Mouse (Mus musculus): ENCODE results near the gene Igf2bp1. TPM values are rescaled to one million over a fixed set of nuclear protein-coding genes. Genes with fewer than 3 reads are reported as not detected.

Gene Igf2bp1
- polyA plus RNA-seq, 1 experiment from 2014 or later: 1.2 TPM

DNA sequence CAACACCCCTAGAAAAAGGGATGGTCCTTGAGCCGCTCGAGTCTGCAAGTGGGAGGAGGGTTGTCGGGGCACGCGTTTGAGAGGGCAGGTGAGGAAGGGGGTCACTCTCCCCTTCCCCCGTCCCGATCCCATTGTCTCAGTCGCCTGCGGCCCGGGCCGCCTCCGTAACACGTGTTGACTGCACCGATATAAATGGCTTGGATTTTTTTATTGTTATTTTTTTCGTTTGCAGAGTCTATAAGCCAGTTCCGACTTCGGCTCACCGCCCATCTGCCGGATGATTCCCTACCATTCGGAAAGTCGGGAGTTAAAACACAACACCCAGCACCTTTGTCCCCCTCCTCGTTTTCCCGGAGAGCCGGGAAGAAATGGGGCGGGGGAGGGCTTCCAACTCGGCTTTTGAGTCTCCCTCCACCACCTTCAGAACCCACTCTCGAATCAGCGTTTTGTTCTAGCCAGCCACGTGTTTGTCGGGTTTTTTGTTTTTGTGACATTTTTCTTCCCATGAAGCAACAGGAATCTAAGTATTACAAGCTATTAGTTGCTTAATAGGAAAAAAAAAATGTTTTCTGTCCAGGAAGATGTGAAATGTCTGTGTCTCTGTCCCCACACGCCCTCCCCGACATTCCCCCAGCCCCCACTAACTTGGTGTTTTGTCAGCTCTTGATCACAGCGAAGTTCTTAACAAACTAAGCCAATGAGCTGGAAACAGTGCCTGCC lies 1.9 kb upstream of the Igf2bp1 start:
- POLR2A ChIA-PET: interaction anchor here (0.6 to 0.7 kb wide), 4 partner anchors 26 to 337 kb away, joined by 3 to 6 read pairs (median 4); no protein-coding TSS in a partner anchor
- no peak for ATAC-seq
- in situ Hi-C loops (cut with MboI; ENCODE audit: low pct_unique_long_range_greater_than_20kb): no loop called here

DNA sequence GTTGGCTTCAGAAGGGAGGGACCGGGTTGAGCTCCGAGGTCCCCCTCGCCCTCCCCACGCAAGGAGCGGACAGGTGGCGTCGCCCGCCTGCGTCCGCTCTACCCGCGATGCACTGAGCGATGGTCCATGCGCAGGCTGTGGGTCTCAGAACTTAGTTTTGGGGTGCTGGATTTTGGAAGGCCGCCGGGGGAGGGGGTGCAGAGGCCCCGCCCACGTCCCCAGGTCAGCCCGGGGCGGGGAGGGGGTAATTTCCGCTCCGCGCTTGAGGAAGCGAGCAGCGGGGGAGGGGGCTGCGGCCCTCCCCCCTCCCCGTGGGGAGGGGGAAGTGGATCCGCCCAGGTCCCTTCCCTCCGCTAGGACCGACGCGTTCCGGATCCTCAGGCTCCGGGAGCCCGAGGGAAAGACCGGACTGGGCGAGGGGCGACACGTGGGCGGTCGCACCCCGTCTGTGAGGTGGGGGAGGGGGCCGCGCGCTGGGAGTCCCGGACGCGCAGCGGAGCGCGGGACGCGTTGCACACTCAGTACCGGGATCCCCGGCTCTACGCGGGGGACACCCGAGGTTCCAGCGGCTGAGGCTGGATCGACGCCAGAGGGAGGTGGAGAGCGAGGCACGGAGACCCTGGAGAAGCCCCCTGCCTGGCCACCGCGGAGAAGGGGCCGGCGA lies 1.2 kb upstream of the Igf2bp1 start:
- ATAC-seq (peak; percentile 8), DNase-seq (ENCODE audit: low read depth, low spot score) (no peak)
- CTCF ChIA-PET: no interaction called here
- POLR2A ChIA-PET: interaction anchor here (1.1 kb wide), 1 partner anchor 27 kb away, joined by 4 read pairs; no protein-coding TSS in a partner anchor
- TF ChIP-seq CTCF (IDR thresholded peaks at IDR 0.05): no peak
- peaks cover 57% of the 10 kb centered on the region for H3K27me3 ChIP-seq
- in situ Hi-C loops (cut with MboI; ENCODE audit: low pct_unique_long_range_greater_than_20kb): no loop called here

More for the DNA sequence above, 1.9 kb upstream of the Igf2bp1 start:
- peaks cover 53% of the 10 kb centered on the region for H3K27me3 ChIP-seq
- CTCF ChIA-PET: no interaction called here
- no peak for TF ChIP-seq CTCF (IDR thresholded peaks at IDR 0.05)
- DNase-seq (ENCODE audit: low read depth, low spot score): no peak

DNA sequence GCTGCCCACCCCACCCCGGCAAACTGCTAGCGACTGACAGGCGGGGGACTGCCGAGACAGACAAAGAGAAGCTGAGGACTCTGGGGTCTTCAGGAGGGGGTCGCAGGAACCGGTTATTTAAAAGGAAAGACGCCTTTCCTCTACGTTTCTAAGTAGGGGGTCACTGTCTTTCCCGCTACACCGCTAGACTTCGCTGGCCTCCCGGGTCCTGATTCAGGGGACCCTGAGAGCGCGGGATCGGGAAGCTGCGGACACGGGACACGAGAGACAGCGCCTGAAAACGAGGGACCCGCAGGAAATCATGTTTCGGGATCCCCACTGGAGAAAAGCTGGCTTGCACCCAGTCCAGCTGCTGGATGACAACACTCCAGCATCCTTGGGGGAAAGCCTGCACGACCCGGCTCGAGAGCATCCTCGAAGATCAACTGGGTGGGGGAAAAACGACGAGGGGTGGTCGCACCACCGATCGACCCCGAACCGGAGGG lies 669 bp upstream of the Igf2bp1 start:
- H3K27me3 ChIP-seq: peaks cover 53% of the 10 kb centered on the region
- no peak for ATAC-seq
- ChIA-PET POLR2A (interaction anchor here (1.1 kb wide), 1 partner anchor 27 kb away, joined by 4 read pairs; no protein-coding TSS in a partner anchor), CTCF (no interaction called here)
- no peak for DNase-seq (ENCODE audit: low read depth, low spot score)
- no peak for TF ChIP-seq CTCF (IDR thresholded peaks at IDR 0.05)
- in situ Hi-C loops (cut with MboI; ENCODE audit: low pct_unique_long_range_greater_than_20kb): no loop called here

DNA sequence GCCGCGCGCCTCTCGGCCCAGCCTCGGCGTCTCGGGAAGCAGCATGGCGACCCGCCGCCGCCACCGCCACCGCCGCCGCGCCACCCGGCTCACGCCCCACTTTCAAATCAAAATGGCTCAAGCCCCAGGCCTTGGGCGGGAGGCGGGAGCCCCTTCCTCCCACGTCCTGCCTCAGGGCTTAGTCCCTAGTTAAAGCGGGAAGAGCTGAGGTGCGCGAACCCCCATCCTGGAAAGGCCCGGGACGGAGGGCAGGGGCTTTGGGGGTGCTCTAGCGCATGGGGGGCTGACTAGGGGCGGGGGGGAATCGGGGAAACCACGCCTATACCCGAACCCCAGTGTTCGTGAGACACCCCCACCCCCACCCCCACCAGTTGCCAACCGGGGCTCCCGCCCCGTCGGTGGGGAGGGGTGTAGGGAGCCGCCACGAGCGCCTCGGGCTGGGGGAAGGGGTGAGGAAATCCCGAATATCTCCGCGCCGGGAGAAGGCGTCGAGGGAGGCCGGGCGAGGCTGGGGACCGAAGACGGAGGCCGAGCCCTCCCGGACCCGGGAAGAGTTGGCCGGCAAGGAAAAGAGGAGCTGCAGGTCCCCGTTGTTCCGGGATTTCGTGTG lies 842 bp downstream of the Igf2bp1 start:
- peaks cover 43% of the 10 kb centered on the region for H3K27me3 ChIP-seq
- POLR2A ChIA-PET: no interaction called here
- no peak for ATAC-seq
- CTCF ChIA-PET: no interaction called here
- DNase-seq (ENCODE audit: low read depth, low spot score): no peak
- in situ Hi-C loops (cut with MboI; ENCODE audit: low pct_unique_long_range_greater_than_20kb): no loop called here
- TF ChIP-seq CTCF (IDR thresholded peaks at IDR 0.05): no peak

DNA sequence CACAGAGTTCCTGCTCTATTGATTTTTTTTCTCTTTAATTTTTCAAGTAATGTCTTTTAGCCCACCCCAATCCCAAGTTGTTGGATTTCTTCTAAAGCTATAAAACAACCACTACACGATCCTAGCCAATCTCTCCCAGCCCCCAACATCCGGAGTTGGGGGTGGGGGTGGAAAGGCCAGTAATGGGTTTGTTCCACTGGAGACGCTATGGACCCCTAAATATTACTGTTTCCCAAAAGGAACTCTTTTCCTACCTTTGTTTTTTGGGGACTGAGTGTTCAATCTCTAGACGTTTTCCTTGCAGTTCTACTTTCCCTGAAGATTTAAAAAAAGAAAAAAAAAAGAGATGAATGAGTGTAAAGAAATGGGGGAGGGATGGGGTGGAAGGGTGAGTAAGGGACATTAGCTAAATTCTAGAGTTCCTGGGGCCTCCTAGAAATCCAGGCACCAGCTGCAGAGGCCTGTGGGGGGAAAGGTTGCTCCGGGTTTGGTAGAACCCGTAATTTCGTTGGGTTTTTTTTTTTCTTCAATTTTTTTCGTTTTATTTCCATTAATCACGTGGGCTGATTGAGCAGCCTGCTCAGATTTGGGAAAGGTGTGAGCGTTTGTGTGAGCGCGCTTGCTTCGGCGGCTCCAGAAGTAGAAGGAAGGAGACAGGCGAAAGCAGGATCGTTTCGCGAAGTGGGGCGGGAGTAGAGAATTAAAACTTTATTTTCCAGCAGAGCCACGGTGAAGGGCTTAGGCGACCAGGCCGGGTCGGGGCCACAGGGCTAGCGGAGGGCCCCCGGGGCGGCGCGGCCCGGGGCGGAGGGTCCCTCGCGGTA lies 1.6 kb downstream of the Igf2bp1 start:
- in situ Hi-C loops (cut with MboI; ENCODE audit: low pct_unique_long_range_greater_than_20kb): no loop called here
- TF ChIP-seq CTCF (IDR thresholded peaks at IDR 0.05): no peak
- H3K27me3 ChIP-seq: peaks cover 36% of the 10 kb centered on the region
- no peak for DNase-seq (ENCODE audit: low read depth, low spot score)
- ChIA-PET CTCF (no interaction called here), POLR2A (no interaction called here)
- no peak for ATAC-seq

DNA sequence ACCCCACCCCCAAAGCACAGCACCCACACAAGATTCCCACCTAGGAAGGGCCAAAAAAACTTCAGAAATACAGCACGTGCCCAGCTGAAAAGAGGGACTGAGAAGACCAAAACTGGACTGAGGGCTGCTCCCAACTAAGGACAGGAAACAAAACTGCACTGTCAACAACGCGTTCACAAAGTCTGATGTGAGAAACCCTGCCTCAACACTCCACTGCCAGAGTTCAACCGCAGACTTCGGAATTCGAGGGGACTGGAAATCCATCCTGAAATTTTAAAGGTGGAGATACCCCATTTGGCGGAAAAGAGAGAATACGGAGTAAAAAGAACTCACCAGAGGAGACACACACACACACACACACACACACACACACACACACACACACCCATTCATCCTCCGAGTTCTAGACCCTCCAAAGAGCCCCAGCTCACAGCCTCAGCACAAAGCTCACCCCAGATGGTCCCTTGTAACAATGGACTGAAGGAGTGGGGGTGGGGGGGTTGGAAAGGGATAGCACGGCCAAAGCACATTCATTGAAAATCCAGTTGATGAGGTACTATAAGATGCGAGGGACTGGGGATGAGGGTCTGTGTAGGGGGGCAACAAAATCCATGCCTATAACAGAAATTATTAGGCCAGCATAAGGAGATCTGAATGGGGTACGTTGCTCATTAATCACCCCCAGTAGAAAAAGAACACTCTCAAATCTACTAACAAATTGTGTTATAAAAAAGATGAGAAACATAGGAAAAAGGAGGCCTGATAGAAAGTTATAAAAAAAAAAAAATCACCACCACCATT lies 2.4 kb downstream of the Igf2bp1 start:
- DNase-seq (ENCODE audit: low read depth, low spot score): no peak
- no peak for TF ChIP-seq CTCF (IDR thresholded peaks at IDR 0.05)
- in situ Hi-C loops (cut with MboI; ENCODE audit: low pct_unique_long_range_greater_than_20kb): no loop called here

DNA sequence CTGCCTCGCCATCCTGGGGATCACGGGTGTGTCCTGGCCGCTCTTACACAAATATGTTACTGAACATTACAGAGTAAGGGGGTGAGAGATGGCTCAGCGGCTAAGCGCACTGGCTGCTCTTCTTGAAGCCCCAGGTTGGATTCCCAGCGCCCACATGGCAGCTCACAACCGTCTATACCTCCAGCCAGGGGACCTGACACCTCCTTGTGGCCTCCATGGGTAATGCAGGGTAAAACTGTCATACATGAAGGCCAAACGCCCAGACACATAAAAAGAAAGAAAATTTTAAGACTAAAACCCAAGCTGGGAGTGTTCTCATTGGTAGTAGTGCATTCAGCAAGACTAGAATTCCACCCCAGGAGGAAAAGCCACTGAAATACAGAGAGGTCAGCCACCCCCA lies 11.6 kb downstream of the Igf2bp1 start:
- CTCF ChIA-PET: no interaction called here
- in situ Hi-C loops (cut with MboI; ENCODE audit: low pct_unique_long_range_greater_than_20kb): loop anchor here (25.0 kb wide), 1 partner anchor 107 kb away; no protein-coding TSS in a partner anchor
- no peaks in the 10 kb centered on the region for H3K27me3 ChIP-seq
- DNase-seq (ENCODE audit: low read depth, low spot score) (no peak), ATAC-seq (no peak)
- POLR2A ChIA-PET: no interaction called here
- TF ChIP-seq CTCF (IDR thresholded peaks at IDR 0.05): no peak

More for the DNA sequence above, 2.4 kb downstream of the Igf2bp1 start:
- POLR2A ChIA-PET: no interaction called here
- CTCF ChIA-PET: interaction anchor here (1.3 kb wide), 1 partner anchor 72 kb away, joined by 3 read pairs; the partner anchor contains the start of gene Atp5g1
- peaks cover 33% of the 10 kb centered on the region for H3K27me3 ChIP-seq
- ATAC-seq: no peak

DNA sequence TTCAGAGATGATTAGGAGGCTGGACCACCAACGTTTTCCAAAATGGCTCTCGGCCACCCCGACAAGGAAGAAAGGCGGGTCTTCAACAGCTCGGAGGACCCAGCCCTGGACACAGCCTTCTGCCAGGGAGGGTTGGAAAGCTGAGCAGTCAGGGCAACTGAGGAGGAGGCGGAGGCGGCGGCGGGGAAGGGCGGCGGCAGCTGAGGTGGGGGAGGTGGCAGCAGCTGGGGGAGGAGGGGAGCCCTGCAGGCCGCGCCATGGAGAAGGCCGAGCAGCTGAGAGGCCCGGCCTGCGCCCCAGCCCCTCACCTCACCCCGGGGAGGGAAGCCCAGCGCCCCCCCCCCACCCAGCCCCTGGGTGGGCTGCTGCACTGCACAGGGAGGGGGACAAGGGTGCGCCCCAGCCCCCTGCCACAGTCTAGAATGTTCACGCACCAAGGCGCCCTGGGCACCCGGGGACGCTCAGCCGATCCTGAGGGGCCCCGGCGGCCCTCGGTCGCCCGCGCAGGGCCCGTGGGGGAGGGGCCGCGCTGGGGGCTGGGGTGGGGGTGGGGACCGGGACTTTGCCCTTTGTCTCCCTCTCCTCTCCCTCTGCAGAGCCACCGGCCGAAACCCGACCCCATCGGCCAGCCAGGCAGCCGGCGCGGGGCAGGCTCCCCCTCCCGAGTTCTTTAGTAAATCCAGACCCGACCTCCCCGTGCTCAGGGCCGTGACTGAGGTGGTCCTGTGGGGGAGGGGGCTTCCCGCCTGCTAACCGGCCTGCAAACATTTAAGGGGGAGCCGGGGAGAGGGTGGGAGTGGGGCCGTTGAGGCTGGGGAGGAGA lies 14.6 kb downstream of the Igf2bp1 start:
- CTCF ChIA-PET: no interaction called here
- DNase-seq (ENCODE audit: low read depth, low spot score) (no peak), ATAC-seq (no peak)
- in situ Hi-C loops (cut with MboI; ENCODE audit: low pct_unique_long_range_greater_than_20kb): loop anchor here (25.0 kb wide), 1 partner anchor 104 kb away; no protein-coding TSS in a partner anchor
- H3K27me3 ChIP-seq: no peaks in the 10 kb centered on the region
- no peak for TF ChIP-seq CTCF (IDR thresholded peaks at IDR 0.05)
- POLR2A ChIA-PET: no interaction called here

DNA sequence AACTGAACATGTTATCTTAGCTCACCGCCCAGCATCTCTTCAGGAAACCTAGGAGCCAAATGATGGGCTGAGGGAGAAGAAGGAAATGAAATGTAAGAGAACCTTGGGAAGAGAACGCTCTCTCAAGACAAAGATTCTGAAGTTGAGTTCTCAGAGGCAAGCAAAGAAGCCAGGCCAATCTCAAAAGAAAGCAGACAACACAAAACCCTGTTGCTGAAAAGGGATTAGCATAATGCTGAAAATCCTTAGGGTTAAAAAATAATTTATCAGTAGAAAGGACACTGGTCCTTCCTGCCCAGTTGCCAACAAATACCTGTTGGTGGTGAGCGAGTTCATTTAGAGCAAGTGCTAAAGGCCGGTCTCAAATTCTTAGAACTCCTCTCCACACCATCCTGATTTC lies 15.3 kb downstream of the Igf2bp1 start:
- ATAC-seq (no peak), DNase-seq (ENCODE audit: low read depth, low spot score) (no peak)
- in situ Hi-C loops (cut with MboI; ENCODE audit: low pct_unique_long_range_greater_than_20kb): loop anchor here (25.0 kb wide), 1 partner anchor 103 kb away; no protein-coding TSS in a partner anchor
- no peaks in the 10 kb centered on the region for H3K27me3 ChIP-seq
- CTCF ChIA-PET: no interaction called here
- POLR2A ChIA-PET: no interaction called here
- no peak for TF ChIP-seq CTCF (IDR thresholded peaks at IDR 0.05)

All from Patski (cell line).